Mouse (Mus musculus): ENCODE results near the gene Fat3. TPM values are rescaled to one million over a fixed set of nuclear protein-coding genes. Genes with fewer than 3 reads are reported as not detected.
A peak's percentile ranks its signal among the peaks of the same experiment; 100 is the strongest.

Fat3 gene
- polyA plus RNA-seq (2015; fragmentation: Nextera tagmentation; extraction: Ambion mirVana), result 5.0 and 5.8 TPM in 2 replicates

DNA sequence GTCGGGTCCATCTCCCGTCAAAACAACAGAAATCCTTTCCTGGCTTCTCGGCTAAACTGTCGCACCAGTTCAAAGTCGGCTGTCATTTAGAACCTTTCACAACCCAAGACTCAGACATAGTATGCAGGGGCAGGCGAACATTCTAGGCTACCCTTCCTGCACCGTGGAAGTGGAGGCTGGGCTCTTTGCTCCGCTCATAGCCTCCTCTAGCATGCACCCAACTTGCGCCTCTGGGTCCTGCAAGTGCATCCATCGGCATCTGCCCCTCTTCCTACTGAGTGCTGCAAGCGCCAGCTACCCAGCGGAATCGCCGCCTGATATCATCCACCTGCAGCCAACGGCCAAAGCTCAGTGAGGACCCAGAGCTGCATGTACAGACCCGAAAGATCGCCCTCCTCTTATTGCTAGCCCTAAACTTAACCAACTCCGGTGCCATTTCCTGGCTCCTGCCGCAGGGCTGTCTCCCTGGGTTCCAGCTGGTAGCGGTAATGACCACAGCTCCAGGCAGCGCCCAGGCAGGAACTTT is at the start of gene Fat3:
Gene Fat3, minus strand, starts transcription at position 100 of the 526 bp plus-strand sequence.
- WGBS, result under 1% methylated on average over 21 of the region's 21 CpGs
- peak within 1 kb of the TSS; percentile 76 for H3K9ac ChIP-seq
- H3K36me3 ChIP-seq, result no peaks in the 10 kb centered on the region
- peak within 1 kb of the TSS; percentile 86 for H3K4me2 ChIP-seq (replicated peaks)
- peak within 1 kb of the TSS; percentile 83 for H3K27ac ChIP-seq
- peaks cover 27% of the 10 kb centered on the region for H3K4me1 ChIP-seq
- 0 out of 2 replicates have a peak, but pooled peaks cover 15% of the 10 kb centered on the region for H3K27me3 ChIP-seq
- H3K9me3 ChIP-seq, result no peaks in the 10 kb centered on the region
- peak; percentile 2; the same call in 1 of the 2 replicates for ATAC-seq (ENCODE audit: low FRiP score, low read depth)
- H3K4me3 ChIP-seq, result peak within 1 kb of the TSS; percentile 59

DNA sequence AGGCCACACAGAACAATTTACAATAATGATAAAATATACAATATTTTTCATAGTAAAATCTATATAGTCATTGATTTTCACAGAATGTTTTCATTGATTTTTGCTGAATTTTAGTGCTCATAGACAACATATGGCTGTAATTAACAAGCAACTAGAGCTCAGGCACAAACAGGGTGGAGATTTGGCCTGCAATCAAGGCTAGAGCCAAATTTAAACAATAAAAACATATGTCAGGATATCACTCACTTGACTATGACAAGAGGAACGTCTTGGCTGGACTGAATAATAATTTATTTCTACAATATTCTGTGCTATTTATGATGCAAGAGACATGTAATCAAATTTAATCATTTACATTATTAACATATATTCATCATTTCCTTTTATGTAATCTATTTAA is 31.8 kb upstream of the Fat3 start:
- H3K4me2 ChIP-seq (replicated peaks), result no peak overlapping the region
- ATAC-seq (ENCODE audit: low FRiP score, low read depth), result no peak
- 25% methylated on average over 1 of the region's 1 CpGs for WGBS
- H3K27ac ChIP-seq, result no peak overlapping the region
- no peak overlapping the region for H3K9ac ChIP-seq
- no peaks in the 10 kb centered on the region for H3K27me3 ChIP-seq
- no peaks in the 10 kb centered on the region for H3K4me1 ChIP-seq
- H3K9me3 ChIP-seq, result no peaks in the 10 kb centered on the region
- H3K36me3 ChIP-seq, result no peaks in the 10 kb centered on the region
- no peak overlapping the region for H3K4me3 ChIP-seq

DNA sequence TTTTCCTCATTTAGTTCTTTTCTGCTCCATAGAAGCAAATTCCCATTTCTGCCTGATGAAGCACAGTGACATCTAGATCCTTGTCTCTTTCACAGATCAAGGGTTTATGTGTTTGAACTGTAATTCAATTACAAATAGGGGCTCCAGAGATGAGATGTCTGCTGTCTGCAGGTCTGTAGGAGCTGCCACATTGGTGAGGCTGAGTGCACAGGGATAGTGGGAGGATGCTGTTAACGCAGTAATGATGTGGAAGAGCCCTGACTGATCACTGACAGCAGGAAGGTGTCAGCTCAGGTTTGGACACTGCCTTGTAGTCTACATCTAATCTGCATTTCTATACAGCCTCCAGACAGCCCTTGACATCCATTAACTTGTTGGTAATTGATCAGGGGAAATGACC is 16.5 kb upstream of the Fat3 start:
- 63% methylated on average over 1 of the region's 1 CpGs for WGBS
- no peak for ATAC-seq (ENCODE audit: low FRiP score, low read depth)

DNA sequence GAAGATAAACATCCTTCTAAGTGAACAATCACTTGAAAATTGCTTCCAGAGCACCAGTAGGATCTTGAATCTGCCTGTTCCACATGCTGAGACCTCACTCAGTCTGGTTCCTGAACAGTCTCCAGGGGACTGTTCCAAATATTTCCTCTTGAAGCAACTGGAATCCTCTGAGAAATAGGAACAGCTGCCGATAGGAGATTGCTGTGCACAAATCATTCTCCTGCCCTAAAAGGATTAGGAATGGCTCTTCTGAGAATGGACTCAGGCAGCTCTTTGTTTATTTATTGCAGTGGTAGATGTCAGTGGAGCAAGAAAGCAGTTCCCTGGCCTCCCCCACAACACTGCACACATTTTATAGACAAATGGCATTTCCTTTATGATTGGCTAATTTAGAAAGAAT is 10.9 kb upstream of the Fat3 start:
- WGBS, result 14% methylated on average over 1 of the region's 1 CpGs
- ATAC-seq (ENCODE audit: low FRiP score, low read depth), result no peak

More for the DNA sequence above, 16.5 kb upstream of the Fat3 start:
- Histone ChIP-seq H3K4me1 (no peaks in the 10 kb centered on the region), H3K9ac (no peak overlapping the region), H3K9me3 (no peaks in the 10 kb centered on the region), H3K4me2 (replicated peaks) (no peak overlapping the region), H3K4me3 (no peak overlapping the region), H3K27me3 (no peaks in the 10 kb centered on the region), H3K36me3 (no peaks in the 10 kb centered on the region), H3K27ac (no peak overlapping the region)

DNA sequence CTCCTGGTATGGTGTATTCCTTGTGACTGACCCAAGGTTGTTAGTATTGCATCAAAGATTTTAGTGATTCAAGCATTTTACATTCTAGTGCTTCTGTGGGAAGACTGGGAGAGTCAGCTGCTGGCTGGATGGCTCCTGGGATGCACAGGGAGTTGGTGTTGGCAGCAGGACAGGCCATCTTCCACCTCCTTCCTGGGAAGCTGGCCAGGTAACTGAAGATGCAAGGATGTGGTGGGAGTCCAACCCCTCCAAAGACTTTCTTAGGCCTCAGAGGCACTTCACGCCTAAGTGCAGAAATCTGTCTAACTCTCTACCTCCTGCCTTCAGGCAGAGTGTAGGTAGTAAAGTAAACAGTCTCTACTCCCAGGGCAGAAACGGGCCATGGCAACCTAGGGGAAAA is 2.7 kb upstream of the Fat3 start:
- ATAC-seq (ENCODE audit: low FRiP score, low read depth), result no peak
- H3K9ac ChIP-seq, result no peak overlapping the region
- WGBS, result 52% methylated on average over 2 of the region's 2 CpGs

More for the DNA sequence above, 10.9 kb upstream of the Fat3 start:
- Histone ChIP-seq H3K27ac (no peak overlapping the region), H3K4me2 (replicated peaks) (no peak overlapping the region), H3K36me3 (no peaks in the 10 kb centered on the region), H3K4me1 (peaks cover 6% of the 10 kb centered on the region; the same call in 1 of the 2 replicates), H3K9ac (no peak overlapping the region), H3K9me3 (no peaks in the 10 kb centered on the region), H3K4me3 (no peak overlapping the region), H3K27me3 (peaks cover 4% of the 10 kb centered on the region; the same call in 1 of the 2 replicates)

DNA sequence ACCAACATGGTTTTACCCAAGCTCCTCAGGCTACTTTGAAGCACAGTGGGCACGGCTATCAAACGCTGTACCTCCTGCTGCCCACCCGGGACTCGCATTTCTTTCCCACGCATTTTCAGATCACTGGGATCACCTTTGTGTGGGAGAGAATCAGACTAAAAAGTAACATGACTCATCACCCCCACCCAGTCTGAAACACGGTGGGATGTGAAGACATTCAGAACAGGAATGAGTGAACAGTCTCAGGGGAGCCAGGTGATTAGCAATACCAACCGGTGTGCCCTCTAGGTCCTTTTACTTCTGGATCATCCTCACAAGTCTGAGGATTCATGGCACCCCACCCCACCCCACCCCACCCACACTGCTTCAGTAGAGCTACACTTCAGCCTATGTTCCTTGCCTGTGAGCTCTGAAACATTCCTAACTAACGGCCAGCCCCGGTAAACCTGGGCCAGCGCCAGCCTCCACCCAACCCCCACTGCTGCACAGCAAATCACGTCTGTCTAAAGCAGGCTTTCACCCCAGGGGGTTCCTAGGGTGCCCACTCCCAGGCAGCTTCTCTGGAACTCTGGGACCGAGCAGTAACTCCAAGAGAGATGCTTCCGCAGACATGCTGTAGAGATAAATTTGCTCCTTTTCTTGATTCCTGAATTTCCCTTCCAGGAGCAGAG is 1.7 kb upstream of the Fat3 start:
- ATAC-seq (ENCODE audit: low FRiP score, low read depth), result no peak
- H3K4me3 ChIP-seq, result peak overlapping the region; percentile 59
- H3K36me3 ChIP-seq, result no peaks in the 10 kb centered on the region
- H3K4me1 ChIP-seq, result peaks cover 27% of the 10 kb centered on the region
- H3K9me3 ChIP-seq, result no peaks in the 10 kb centered on the region
- 0 out of 2 replicates have a peak, but pooled peaks cover 15% of the 10 kb centered on the region for H3K27me3 ChIP-seq
- peak overlapping the region; percentile 83; the same call in 1 of the 2 replicates for H3K27ac ChIP-seq
- H3K4me2 ChIP-seq (replicated peaks), result peak overlapping the region; percentile 86
- WGBS, result 8% methylated on average over 13 of the region's 13 CpGs
- H3K9ac ChIP-seq, result peak overlapping the region; percentile 76; the same call in 1 of the 2 replicates

More for the DNA sequence above, 2.7 kb upstream of the Fat3 start:
- H3K4me1 ChIP-seq, result peaks cover 23% of the 10 kb centered on the region
- no peak overlapping the region for H3K4me3 ChIP-seq
- H3K4me2 ChIP-seq (replicated peaks), result no peak overlapping the region
- H3K9me3 ChIP-seq, result no peaks in the 10 kb centered on the region
- H3K27me3 ChIP-seq, result 0 out of 2 replicates have a peak, but pooled peaks cover 15% of the 10 kb centered on the region
- H3K27ac ChIP-seq, result no peak overlapping the region
- H3K36me3 ChIP-seq, result no peaks in the 10 kb centered on the region

DNA sequence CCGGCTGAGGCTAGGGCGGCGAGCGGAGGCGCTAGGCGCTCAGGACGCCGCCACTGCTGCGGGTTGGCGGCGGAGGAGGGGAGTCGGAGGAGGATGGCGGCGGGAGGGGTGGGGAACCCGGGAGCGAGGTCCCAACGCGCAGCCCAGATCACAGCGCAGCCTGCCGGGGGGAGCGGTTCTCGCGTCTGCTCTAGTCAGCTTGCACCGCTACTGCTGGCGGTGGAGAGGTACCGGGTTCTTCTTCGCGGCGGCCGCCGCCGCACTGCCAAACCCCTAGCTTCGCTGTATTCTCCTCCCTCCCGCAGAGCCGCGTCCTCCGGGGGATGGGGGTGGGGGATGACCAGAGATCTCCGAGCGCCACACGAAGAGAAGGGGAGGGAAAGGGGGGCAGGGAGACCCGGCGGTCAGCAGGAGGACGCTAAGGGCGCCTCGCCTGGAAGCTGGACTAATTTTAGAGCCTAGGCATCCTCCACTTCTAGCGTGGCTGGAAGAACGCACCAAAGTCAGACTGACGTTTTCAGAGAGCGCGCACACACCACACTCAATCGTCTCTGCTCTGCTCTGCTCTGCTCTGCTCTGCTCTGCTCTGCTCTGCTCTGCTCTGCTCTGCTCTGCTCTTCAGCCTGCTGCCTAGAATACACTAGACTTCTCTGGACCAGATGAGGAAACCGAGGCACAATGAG is 1.0 kb upstream of the Fat3 start:
- Histone ChIP-seq H3K27ac (peak overlapping the region; percentile 83), H3K4me2 (replicated peaks) (peak overlapping the region; percentile 86), H3K36me3 (no peaks in the 10 kb centered on the region), H3K9ac (peak overlapping the region; percentile 76), H3K27me3 (0 out of 2 replicates have a peak, but pooled peaks cover 15% of the 10 kb centered on the region), H3K4me3 (peak overlapping the region; percentile 59), H3K9me3 (no peaks in the 10 kb centered on the region), H3K4me1 (peaks cover 27% of the 10 kb centered on the region)
- peak; percentile 65 for ATAC-seq (ENCODE audit: low FRiP score, low read depth)
- WGBS, result under 1% methylated on average over 49 of the region's 52 CpGs

DNA sequence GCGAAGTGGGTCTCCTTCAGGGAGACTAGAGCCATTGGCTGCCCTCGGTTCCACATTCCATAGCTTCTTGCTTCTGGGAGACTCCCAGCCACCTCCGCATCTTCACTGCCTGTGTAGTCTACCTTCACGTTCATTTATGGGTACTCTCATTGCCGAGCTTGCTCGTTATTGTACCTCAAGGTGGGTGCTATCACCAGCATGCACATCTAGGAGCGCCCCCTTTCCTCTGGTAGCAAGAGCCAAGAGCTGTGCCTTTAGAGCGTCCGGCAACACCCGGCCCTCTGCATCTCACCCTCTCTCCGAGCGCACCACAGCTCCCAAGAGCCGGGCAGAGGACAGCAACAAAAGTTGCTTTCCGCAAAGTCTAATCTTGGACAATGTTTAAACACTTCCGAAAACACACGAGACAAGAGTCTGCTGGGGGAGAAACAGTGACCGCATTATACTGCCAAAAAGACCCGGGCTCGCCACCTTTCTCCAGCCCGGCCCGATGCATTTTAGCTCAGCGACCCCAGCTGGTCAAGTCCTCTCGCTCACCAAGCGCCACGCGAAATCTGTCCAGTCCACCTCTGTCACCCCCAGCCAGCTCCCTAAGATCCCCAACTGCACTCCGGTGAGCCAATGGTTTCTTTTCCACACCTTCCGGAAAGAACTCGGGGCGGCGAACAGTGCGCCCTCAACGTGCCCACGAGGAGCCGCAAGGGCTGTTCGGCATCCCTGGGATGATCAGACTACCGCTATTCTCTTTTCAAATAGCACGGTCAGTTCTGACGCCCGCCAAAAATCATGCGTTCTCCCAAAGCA is 501 bp downstream of the Fat3 start:
- WGBS, result under 1% methylated on average over 41 of the region's 41 CpGs
- Histone ChIP-seq H3K4me3 (peak overlapping the region; percentile 59), H3K4me2 (replicated peaks) (peak overlapping the region; percentile 86), H3K36me3 (no peaks in the 10 kb centered on the region), H3K9ac (peak overlapping the region; percentile 76), H3K4me1 (peaks cover 27% of the 10 kb centered on the region), H3K27me3 (0 out of 2 replicates have a peak, but pooled peaks cover 15% of the 10 kb centered on the region), H3K9me3 (no peaks in the 10 kb centered on the region), H3K27ac (peak overlapping the region; percentile 78)
- ATAC-seq (ENCODE audit: low FRiP score, low read depth), result peak; percentile 31

DNA sequence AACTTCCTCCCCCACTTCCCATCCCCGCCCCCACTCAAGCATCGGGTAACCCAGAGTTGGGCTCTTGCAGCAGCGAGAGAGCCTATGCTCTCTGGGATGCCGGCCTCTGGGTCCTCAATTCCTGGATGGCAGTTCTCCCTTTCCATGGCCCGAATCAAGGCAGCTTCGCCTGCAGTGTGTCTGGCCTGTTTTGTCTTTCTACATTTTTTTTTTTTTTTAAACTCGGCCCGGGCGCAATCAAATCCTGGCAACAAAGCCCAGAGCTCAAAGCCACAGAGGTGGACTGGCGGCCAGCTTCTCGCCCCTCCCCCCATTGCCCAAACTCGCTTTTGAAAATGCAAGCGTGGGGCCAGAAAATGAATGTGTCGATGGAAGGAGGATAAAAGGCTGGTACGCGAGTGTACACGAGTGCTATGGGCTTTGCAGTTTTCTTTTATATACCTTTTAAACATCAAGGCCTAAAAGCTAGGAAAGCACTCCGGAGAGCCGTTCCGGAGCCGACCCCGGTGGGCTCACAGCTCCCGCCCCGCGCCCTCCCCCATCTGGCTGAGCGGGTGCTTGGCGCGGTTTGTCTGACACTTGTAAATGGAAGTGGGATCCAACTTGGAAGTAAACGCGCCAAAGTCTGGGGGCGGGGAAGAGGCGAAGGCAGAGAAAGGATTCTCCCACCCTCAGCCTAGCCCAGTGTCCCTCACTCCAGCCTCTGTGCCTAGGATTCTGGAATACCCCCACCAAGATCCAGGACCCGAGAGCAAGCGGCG is 1.3 kb downstream of the Fat3 start:
- WGBS, result under 1% methylated on average over 35 of the region's 35 CpGs
- H3K27ac ChIP-seq, result peak overlapping the region; percentile 78
- peak overlapping the region; percentile 86 for H3K4me2 ChIP-seq (replicated peaks)
- H3K9ac ChIP-seq, result peak overlapping the region; percentile 76
- H3K9me3 ChIP-seq, result no peaks in the 10 kb centered on the region
- 0 out of 2 replicates have a peak, but pooled peaks cover 15% of the 10 kb centered on the region for H3K27me3 ChIP-seq
- ATAC-seq (ENCODE audit: low FRiP score, low read depth), result peak; percentile 33
- peaks cover 27% of the 10 kb centered on the region for H3K4me1 ChIP-seq
- H3K4me3 ChIP-seq, result peak overlapping the region; percentile 59
- no peaks in the 10 kb centered on the region for H3K36me3 ChIP-seq

DNA sequence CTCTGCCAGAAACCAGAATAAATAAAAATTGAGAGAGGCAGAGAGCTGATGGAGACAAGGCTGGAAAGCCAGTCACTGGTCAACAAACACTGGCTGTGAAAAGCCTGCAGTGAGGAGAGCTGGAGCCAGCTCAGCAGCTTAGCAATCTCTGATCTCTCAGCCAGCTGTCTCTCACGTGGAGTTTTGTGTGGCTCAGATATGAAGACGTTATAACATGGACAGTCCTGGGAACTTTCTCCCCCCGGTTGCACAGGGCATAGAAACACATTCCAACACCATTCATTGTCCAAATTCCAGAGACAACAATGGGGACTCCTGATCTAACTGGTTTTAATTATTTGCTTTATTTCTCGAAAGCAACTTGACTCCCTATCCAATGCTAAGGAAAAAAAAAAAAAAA is 2.2 kb downstream of the Fat3 start:
- Histone ChIP-seq H3K36me3 (no peaks in the 10 kb centered on the region), H3K9me3 (no peaks in the 10 kb centered on the region), H3K4me3 (peak overlapping the region; percentile 11; the same call in 1 of the 2 replicates), H3K9ac (no peak overlapping the region), H3K27ac (no peak overlapping the region), H3K4me1 (peaks cover 26% of the 10 kb centered on the region), H3K27me3 (0 out of 2 replicates have a peak, but pooled peaks cover 10% of the 10 kb centered on the region), H3K4me2 (replicated peaks) (peak overlapping the region; percentile 86; the same call in 1 of the 2 replicates)
- WGBS, result 11% methylated on average over 4 of the region's 4 CpGs
- no peak for ATAC-seq (ENCODE audit: low FRiP score, low read depth)

DNA sequence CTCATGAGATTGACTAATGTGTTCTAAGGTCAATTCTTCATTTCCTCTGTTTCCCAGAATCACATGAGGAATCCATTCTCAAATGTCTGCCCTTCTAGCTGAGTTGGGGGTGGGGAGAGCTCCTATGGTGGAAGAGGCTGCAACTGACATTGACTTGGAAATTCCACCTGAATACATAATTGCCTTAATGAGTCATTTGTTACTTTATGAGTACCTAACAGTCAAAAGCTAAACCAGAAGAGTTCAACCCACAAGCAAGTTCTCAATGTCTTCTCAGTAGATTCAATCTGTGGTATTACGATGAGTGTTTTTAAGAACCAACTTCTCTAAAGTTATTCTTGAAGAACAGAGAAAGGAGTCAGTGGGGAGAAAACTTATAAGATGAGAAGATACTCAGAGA is 3.7 kb downstream of the Fat3 start:
- Histone ChIP-seq H3K4me1 (peaks cover 12% of the 10 kb centered on the region), H3K27me3 (0 out of 2 replicates have a peak, but pooled peaks cover 4% of the 10 kb centered on the region), H3K9ac (no peak overlapping the region), H3K27ac (no peak overlapping the region), H3K36me3 (no peaks in the 10 kb centered on the region), H3K4me3 (no peak overlapping the region), H3K9me3 (no peaks in the 10 kb centered on the region), H3K4me2 (replicated peaks) (no peak overlapping the region)
- ATAC-seq (ENCODE audit: low FRiP score, low read depth), result no peak
- WGBS, result 92% methylated on average over 1 of the region's 1 CpGs

Measured in limb, embryonic 13.5 days (tissue).